Mouse (Mus musculus): ENCODE data around the gene Rab4a.

DNA sequence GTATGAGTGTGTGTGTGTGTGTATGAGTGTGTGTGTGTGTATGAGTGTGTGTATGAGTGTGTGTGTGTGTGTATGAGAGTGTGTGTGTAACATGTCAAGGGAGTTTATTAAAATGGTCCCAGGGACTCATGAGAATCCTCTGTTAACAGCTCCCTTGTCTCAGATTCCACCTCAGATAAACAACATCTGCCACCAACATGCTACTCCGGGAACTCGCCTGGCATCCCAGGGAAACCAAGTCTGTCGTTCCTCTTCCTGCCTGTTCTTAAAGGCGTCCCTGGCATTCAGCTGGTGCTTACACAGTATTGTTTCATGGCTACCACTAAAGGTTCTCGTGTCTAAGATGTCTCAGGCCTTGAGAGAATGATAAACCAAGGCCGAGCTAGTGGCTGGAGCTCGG is 38.6 kb downstream of the Rab4a start:
- TF ChIP-seq POLR2A (IDR thresholded peaks at IDR 0.05; ENCODE audit: control insufficient read depth, extremely low read depth, insufficient read depth, low read length, poor library complexity): no peak
- no peak for TF ChIP-seq CTCF (IDR thresholded peaks at IDR 0.05; ENCODE audit: borderline replicate concordance, control insufficient read depth, extremely low read depth, insufficient read depth, low read length, poor library complexity)
